Mouse (Mus musculus): Measurements from ENCODE around the gene Tmem201. TPM values are rescaled to one million over a fixed set of nuclear protein-coding genes. Genes with fewer than 3 reads are reported as not detected.

Tmem201 gene
- polyA plus RNA-seq, 1 experiment = 8.2 TPM

DNA sequence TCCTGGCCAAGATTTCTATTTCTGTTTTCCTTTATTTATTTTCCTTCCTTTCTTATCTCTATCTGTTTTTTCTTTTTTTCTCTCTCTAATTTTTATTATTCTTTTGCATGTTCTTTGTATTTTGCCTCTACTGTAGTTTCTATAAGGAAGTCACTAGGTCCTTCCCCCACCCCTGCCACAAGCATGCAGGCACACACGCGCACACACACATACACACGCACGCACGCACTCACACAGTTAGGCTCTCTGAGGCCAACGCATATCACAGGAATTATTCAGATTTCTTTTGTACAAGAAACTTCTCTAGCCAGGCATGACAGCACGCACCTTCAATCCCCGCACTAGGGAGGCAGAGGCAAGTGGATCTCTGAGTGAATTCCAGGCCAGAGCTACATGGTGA, 31.9 kb downstream of the Tmem201 start:
- no peak for TF ChIP-seq CTCF (IDR thresholded peaks at IDR 0.05; ENCODE audit: control insufficient read depth, insufficient read depth, low read length)
- 0 out of 2 replicates have a peak, but pooled peaks have one; percentile 15 for TF ChIP-seq POLR2A (IDR thresholded peaks at IDR 0.05; ENCODE audit: borderline replicate concordance, control insufficient read depth, low read depth, low read length)
- WGBS = 44% methylated on average over 8 of the region's 8 CpGs
- Histone ChIP-seq H3K4me3 (replicated peaks; ENCODE audit: control insufficient read depth, low read depth, low read length) (no peak overlapping the region), H3K4me1 (ENCODE audit: control insufficient read depth, insufficient read depth, low read length) (peaks cover 14% of the 10 kb centered on the region; the same call in 1 of the 2 replicates), H3K27ac (ENCODE audit: control insufficient read depth, insufficient read depth, low read depth, low read length, poor library complexity) (no peak overlapping the region)

DNA sequence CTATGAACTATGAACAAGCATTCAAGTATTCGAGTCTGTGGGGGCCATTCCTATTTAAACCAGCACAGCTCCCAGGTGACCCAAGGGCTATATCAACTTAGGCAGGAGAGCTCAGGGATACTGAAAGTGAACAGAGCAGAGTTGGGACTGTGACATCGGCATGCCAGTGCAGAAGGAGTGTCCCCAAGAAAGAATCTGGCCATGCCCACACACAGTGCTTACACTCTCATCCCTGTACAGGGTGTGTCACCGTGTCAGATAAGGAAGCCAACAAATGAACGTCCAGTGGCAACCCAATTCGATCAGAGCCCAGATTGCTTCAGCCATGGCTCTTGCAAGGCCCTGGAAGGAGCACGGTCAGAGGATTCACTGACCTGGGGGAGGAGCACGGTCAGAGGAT, 32.5 kb downstream of the Tmem201 start:
- Histone ChIP-seq H3K27ac (ENCODE audit: control insufficient read depth, insufficient read depth, low read depth, low read length, poor library complexity) (peak overlapping the region; percentile 21), H3K4me3 (replicated peaks; ENCODE audit: control insufficient read depth, low read depth, low read length) (no peak overlapping the region), H3K4me1 (ENCODE audit: control insufficient read depth, insufficient read depth, low read length) (peaks cover 13% of the 10 kb centered on the region)
- 24% methylated on average over 7 of the region's 7 CpGs for WGBS
- TF ChIP-seq CTCF (IDR thresholded peaks at IDR 0.05; ENCODE audit: control insufficient read depth, insufficient read depth, low read length) = no peak
- TF ChIP-seq POLR2A (IDR thresholded peaks at IDR 0.05; ENCODE audit: borderline replicate concordance, control insufficient read depth, low read depth, low read length) = no peak

DNA sequence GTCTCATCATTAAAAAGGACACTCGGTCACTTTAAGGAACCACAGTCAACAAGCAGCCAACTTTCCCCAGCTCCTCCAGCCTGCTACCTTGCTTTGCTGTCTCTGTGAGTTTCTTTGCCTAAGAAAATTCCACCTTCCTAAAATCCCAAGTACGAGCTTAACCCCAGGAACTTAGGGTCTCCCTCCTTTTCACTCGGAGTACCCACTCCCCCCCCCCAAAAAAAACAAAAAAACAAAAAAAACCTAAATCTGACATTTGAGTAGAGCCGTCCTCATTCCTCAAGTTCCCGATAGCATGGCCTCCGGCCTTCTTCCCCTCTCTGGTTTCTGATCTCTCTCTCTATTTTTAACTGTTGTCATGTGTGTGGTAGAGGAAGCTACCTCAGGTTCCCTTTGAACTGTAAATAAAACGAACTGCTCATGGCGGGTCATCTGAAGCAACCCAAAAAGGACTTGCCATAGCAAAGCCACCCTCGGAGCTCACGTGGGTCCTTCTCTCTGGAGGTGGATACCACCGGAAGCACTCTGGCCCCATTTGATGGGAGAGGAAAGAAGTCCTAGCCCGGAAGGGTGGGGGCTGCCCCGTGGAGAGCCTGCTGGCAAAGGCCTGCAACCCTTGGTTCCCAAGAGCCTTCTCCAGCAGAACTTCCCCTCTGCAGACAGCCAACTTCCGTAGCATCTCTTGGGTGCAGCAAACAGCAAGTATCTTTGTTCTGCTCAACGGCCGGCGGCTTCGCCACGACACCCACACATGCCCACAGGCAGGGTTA, 35.4 kb downstream of the Tmem201 start, which contains the start of gene Pik3cd:
Gene Pik3cd, minus strand, starts transcription at position 362 of the 770 bp plus-strand sequence.
- 3% methylated on average over 19 of the region's 19 CpGs for WGBS
- Histone ChIP-seq H3K4me3 (replicated peaks; ENCODE audit: control insufficient read depth, low read depth, low read length) (peak within 1 kb of the TSS; percentile 62), H3K27ac (ENCODE audit: control insufficient read depth, insufficient read depth, low read depth, low read length, poor library complexity) (peak within 1 kb of the TSS; percentile 95), H3K4me1 (ENCODE audit: control insufficient read depth, insufficient read depth, low read length) (peaks cover 16% of the 10 kb centered on the region)
- TF ChIP-seq CTCF (IDR thresholded peaks at IDR 0.05; ENCODE audit: control insufficient read depth, insufficient read depth, low read length) (no peak), POLR2A (IDR thresholded peaks at IDR 0.05; ENCODE audit: borderline replicate concordance, control insufficient read depth, low read depth, low read length) (0 out of 2 replicates have a peak, but pooled peaks have one; percentile 43)

DNA sequence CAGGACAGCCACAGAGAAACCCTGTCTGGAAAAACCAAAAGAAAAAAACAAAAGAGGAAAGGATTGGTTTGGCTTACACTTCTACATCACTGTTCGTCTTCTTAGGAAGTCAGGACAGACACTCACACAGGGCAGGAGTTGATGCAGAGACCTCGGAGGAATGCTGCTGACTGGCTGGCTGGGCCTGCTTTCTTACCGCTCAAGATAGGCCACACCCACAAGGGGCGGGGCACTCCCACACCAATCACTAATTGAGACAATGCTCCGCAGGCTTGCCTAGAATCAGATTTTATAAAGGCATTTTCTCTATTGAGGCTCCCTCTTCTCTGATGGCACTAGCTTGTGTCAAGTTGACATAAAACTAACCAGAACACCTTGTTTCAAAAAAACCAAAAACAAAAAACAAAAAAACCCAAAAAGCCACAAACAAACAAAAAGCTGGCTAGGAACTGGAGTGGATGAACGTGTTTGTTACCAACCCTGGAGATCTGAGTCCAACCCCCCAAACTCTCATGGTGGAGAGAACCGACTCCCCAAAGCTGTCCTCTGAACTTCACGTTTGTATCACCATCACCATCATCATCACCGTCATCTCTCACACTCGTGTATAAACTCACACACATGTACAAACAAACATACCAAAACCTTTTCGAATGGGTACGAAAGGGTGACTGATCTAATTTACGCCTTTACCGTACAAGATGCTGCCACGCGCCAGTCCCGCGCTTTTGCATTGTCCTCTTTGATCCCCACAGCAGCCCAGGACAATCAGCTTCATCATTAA, 36.2 kb downstream of the Tmem201 start:
- TF ChIP-seq CTCF (IDR thresholded peaks at IDR 0.05; ENCODE audit: control insufficient read depth, insufficient read depth, low read length) (no peak), POLR2A (IDR thresholded peaks at IDR 0.05; ENCODE audit: borderline replicate concordance, control insufficient read depth, low read depth, low read length) (peak; percentile 62)
- 50% methylated on average over 18 of the region's 18 CpGs for WGBS
- Histone ChIP-seq H3K4me3 (replicated peaks; ENCODE audit: control insufficient read depth, low read depth, low read length) (peak overlapping the region; percentile 62), H3K27ac (ENCODE audit: control insufficient read depth, insufficient read depth, low read depth, low read length, poor library complexity) (peak overlapping the region; percentile 95), H3K4me1 (ENCODE audit: control insufficient read depth, insufficient read depth, low read length) (peaks cover 16% of the 10 kb centered on the region)

GRCm38 (mm10) chr4:149699953-149700352, 37.9 kb downstream of the Tmem201 start:
- WGBS = 73% methylated on average over 4 of the region's 4 CpGs
- H3K4me3 ChIP-seq (replicated peaks; ENCODE audit: control insufficient read depth, low read depth, low read length) = peak overlapping the region; percentile 46
- TF ChIP-seq POLR2A (IDR thresholded peaks at IDR 0.05; ENCODE audit: borderline replicate concordance, control insufficient read depth, low read depth, low read length) (no peak), CTCF (IDR thresholded peaks at IDR 0.05; ENCODE audit: control insufficient read depth, insufficient read depth, low read length) (no peak)
- H3K4me1 ChIP-seq (ENCODE audit: control insufficient read depth, insufficient read depth, low read length) = peaks cover 8% of the 10 kb centered on the region
- H3K27ac ChIP-seq (ENCODE audit: control insufficient read depth, insufficient read depth, low read depth, low read length, poor library complexity) = peak overlapping the region; percentile 28

DNA sequence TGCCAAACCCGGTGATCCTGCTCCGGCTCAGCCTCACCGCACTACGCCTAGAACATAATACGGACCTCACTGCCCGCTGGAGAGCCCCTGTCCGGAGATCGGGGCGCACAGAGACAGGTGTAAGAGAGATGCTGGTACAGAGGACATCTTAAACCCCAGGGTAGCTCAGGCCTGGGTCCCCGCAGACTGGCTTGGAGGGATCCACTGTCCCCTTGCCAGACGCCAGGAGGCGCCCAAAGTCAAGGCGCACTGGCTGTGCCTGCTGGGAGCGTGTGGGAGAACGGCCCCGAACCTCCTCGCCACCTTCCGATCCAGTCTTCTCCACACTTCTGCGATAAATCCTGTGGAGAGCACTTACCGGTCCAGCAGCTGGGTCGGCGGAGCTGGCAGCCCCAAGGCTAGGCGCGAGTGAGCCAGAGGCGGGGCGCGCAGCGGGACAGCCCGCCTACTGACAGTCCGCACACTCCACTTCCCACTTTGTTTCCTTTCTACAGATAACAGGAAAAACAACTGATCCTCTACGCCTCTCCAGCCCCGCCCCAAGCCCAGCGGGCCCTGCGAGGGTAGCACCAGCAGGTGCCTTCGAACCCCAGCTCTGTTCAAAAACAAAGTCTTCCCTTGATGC, 39.5 kb downstream of the Tmem201 start:
- Histone ChIP-seq H3K4me3 (replicated peaks; ENCODE audit: control insufficient read depth, low read depth, low read length) (peak overlapping the region; percentile 95), H3K4me1 (ENCODE audit: control insufficient read depth, insufficient read depth, low read length) (peaks cover 6% of the 10 kb centered on the region), H3K27ac (ENCODE audit: control insufficient read depth, insufficient read depth, low read depth, low read length, poor library complexity) (peak overlapping the region; percentile 94)
- WGBS = under 1% methylated on average over 35 of the region's 35 CpGs
- TF ChIP-seq CTCF (IDR thresholded peaks at IDR 0.05; ENCODE audit: control insufficient read depth, insufficient read depth, low read length) (peak; percentile 64), POLR2A (IDR thresholded peaks at IDR 0.05; ENCODE audit: borderline replicate concordance, control insufficient read depth, low read depth, low read length) (peak; percentile 91; the same call in 1 of the 2 replicates)

GRCm38 (mm10) chr4:149697506-149698196, 40.2 kb downstream of the Tmem201 start:
- Histone ChIP-seq H3K4me1 (ENCODE audit: control insufficient read depth, insufficient read depth, low read length) (peaks cover 3% of the 10 kb centered on the region), H3K4me3 (replicated peaks; ENCODE audit: control insufficient read depth, low read depth, low read length) (peak overlapping the region; percentile 95), H3K27ac (ENCODE audit: control insufficient read depth, insufficient read depth, low read depth, low read length, poor library complexity) (peak overlapping the region; percentile 94)
- TF ChIP-seq POLR2A (IDR thresholded peaks at IDR 0.05; ENCODE audit: borderline replicate concordance, control insufficient read depth, low read depth, low read length) (no peak), CTCF (IDR thresholded peaks at IDR 0.05; ENCODE audit: control insufficient read depth, insufficient read depth, low read length) (no peak)
- WGBS = under 1% methylated on average over 15 of the region's 15 CpGs

Data from bone marrow, adult 2 months (tissue).